Mouse (Mus musculus): ENCODE measurements around the gene Plac8. TPM values are rescaled to one million over a fixed set of nuclear protein-coding genes. Genes with fewer than 3 reads are reported as not detected.

Plac8 gene
- polyA plus RNA-seq, 1 experiment, result 35.8 TPM

DNA sequence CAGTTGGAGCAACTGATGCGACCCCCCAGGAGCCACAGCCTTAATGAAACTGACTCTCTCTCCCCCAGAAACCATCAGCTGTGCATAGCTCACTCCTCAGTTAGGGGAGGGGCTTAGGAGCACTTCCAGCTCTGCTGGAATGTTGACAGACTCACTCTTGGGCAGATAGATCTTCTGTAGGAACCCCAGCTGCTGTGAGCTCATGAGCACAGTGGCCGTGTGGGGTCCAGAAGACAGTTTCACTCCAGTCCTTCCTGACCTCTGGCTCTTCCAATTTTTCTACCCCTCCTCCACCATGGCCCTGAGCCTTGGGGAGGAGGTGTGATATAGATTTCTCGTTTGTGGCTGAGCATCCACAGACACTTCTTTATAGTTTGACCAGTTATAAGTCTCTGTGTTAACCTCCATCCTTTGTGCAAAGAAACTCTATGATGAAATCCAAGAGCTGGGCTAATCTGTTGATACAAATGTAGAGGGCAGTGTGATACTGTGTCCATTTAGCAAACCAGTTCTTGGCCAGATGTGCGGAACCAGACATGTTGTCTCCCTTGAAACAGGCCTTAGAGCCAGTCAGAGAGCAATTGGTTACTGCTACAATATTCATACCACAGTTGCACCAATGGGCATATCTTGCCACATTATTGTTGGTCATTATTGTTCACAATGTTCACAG lies 35.2 kb upstream of the Plac8 start:
- H3ac ChIP-seq (ENCODE audit: control insufficient read depth, insufficient read length, low read depth), result no peak overlapping the region
- no peak overlapping the region for H3K4me3 ChIP-seq (ENCODE audit: insufficient read depth, poor library complexity, severe bottlenecking)
- H3K36me3 ChIP-seq (ENCODE audit: control insufficient read depth, insufficient read depth), result no peaks in the 10 kb centered on the region
- H3K79me2 ChIP-seq (ENCODE audit: control insufficient read depth, insufficient read depth), result no peaks in the 10 kb centered on the region
- TF ChIP-seq CTCF (IDR thresholded peaks at IDR 0.05; ENCODE audit: control insufficient read depth, insufficient read depth, insufficient read length) (no peak), USF1 (IDR thresholded peaks at IDR 0.05; ENCODE audit: low read depth) (no peak), CEBPB (IDR thresholded peaks at IDR 0.05; ENCODE audit: low read depth) (no peak), FOSL1 (IDR thresholded peaks at IDR 0.05; ENCODE audit: insufficient read depth, low read length, poor library complexity, severe bottlenecking) (no peak), MAX (IDR thresholded peaks at IDR 0.05) (no peak), MYOD1 (IDR thresholded peaks at IDR 0.05; ENCODE audit: control insufficient read depth, insufficient read length, low read depth) (no peak), MYOG (IDR thresholded peaks at IDR 0.05; ENCODE audit: control insufficient read depth, extremely low read depth, insufficient read length) (no peak)
- no peaks in the 10 kb centered on the region for H3K79me3 ChIP-seq (ENCODE audit: low read depth)
- no peaks in the 10 kb centered on the region for H3K27me3 ChIP-seq (ENCODE audit: control insufficient read depth, insufficient read depth, insufficient read length)

DNA sequence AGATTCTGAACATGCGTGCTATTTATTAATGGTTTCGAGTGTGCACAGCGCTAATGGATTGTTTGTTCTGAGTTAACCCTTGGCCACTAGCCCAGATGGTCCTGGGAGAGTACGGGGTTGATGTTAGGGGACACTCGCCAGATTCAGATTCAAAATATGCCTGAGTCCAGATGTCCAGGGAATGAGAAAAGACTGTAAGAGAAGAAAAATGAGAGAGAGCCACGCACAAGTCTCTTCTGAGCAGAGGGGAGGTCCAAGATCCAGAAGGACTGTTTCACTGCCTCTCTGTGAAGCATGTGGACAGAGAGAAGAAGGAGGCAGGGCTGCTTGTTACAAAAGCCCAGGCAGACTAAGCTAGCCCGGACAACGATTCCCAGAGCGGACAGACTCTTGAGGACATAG lies 33.8 kb upstream of the Plac8 start:
- no peak for TF ChIP-seq MYOG (IDR thresholded peaks at IDR 0.05; ENCODE audit: control insufficient read depth, extremely low read depth, insufficient read length)
- no peak for TF ChIP-seq USF1 (IDR thresholded peaks at IDR 0.05; ENCODE audit: low read depth)
- TF ChIP-seq FOSL1 (IDR thresholded peaks at IDR 0.05; ENCODE audit: insufficient read depth, low read length, poor library complexity, severe bottlenecking), result no peak
- TF ChIP-seq CTCF (IDR thresholded peaks at IDR 0.05; ENCODE audit: control insufficient read depth, insufficient read depth, insufficient read length), result no peak
- no peak for TF ChIP-seq CEBPB (IDR thresholded peaks at IDR 0.05; ENCODE audit: low read depth)
- TF ChIP-seq MYOD1 (IDR thresholded peaks at IDR 0.05; ENCODE audit: control insufficient read depth, insufficient read length, low read depth), result no peak
- no peak for TF ChIP-seq MAX (IDR thresholded peaks at IDR 0.05)
- Histone ChIP-seq H3K36me3 (ENCODE audit: control insufficient read depth, insufficient read depth) (no peaks in the 10 kb centered on the region), H3K27me3 (ENCODE audit: control insufficient read depth, insufficient read depth, insufficient read length) (no peaks in the 10 kb centered on the region), H3K4me3 (ENCODE audit: insufficient read depth, poor library complexity, severe bottlenecking) (no peak overlapping the region), H3K79me3 (ENCODE audit: low read depth) (no peaks in the 10 kb centered on the region), H3K79me2 (ENCODE audit: control insufficient read depth, insufficient read depth) (no peaks in the 10 kb centered on the region), H3ac (ENCODE audit: control insufficient read depth, insufficient read length, low read depth) (no peak overlapping the region)

DNA sequence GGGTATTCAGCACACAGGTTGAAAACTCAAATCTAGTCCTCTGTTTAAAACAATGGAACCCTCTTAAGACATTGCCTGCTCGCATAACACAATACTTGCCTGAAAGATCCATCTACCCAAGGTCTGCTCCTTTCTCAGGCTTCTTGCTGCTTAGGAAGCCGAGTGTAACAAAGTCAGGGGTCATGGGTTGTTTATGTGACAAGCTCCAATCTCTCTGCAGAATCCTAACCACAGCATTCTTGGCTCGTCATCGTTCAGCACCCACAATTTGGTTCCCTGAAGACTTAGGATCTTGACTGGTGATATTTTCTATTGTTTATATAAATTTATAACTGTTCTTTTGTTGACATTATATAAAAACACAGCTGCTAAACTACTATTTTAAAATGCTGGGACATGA lies 32.0 kb upstream of the Plac8 start:
- no peak for TF ChIP-seq MAX (IDR thresholded peaks at IDR 0.05)
- TF ChIP-seq FOSL1 (IDR thresholded peaks at IDR 0.05; ENCODE audit: insufficient read depth, low read length, poor library complexity, severe bottlenecking), result no peak
- no peak for TF ChIP-seq CTCF (IDR thresholded peaks at IDR 0.05; ENCODE audit: control insufficient read depth, insufficient read depth, insufficient read length)
- TF ChIP-seq MYOD1 (IDR thresholded peaks at IDR 0.05; ENCODE audit: control insufficient read depth, insufficient read length, low read depth), result no peak
- no peak for TF ChIP-seq USF1 (IDR thresholded peaks at IDR 0.05; ENCODE audit: low read depth)
- TF ChIP-seq MYOG (IDR thresholded peaks at IDR 0.05; ENCODE audit: control insufficient read depth, extremely low read depth, insufficient read length), result no peak
- TF ChIP-seq CEBPB (IDR thresholded peaks at IDR 0.05; ENCODE audit: low read depth), result no peak
- Histone ChIP-seq H3K79me2 (ENCODE audit: control insufficient read depth, insufficient read depth) (no peaks in the 10 kb centered on the region), H3K79me3 (ENCODE audit: low read depth) (no peaks in the 10 kb centered on the region), H3ac (ENCODE audit: control insufficient read depth, insufficient read length, low read depth) (no peak overlapping the region), H3K27me3 (ENCODE audit: control insufficient read depth, insufficient read depth, insufficient read length) (no peaks in the 10 kb centered on the region), H3K36me3 (ENCODE audit: control insufficient read depth, insufficient read depth) (no peaks in the 10 kb centered on the region), H3K4me3 (ENCODE audit: insufficient read depth, poor library complexity, severe bottlenecking) (no peak overlapping the region)

DNA sequence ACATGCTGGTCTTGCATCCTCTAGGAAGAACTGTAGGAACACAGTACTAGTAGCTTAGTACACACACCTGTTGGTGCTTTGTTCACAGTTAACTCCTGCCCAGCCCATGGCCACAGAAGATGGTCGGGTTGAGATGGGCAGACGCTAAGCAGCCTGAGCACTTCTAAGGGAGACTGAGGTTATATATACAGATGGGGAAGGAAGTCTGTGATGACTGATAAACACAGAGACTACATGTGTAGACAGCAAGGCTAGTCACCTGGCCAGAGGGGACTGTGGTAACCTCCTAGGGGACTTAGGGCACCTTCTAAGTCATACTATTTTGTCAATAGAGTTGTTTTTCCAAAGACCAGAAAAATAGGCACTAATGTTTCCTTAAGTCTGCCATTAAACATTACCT lies 29.8 kb upstream of the Plac8 start:
- H3K36me3 ChIP-seq (ENCODE audit: control insufficient read depth, insufficient read depth), result no peaks in the 10 kb centered on the region
- H3K4me3 ChIP-seq (ENCODE audit: insufficient read depth, poor library complexity, severe bottlenecking), result no peak overlapping the region
- H3K79me3 ChIP-seq (ENCODE audit: low read depth), result no peaks in the 10 kb centered on the region
- no peaks in the 10 kb centered on the region for H3K27me3 ChIP-seq (ENCODE audit: control insufficient read depth, insufficient read depth, insufficient read length)
- TF ChIP-seq CTCF (IDR thresholded peaks at IDR 0.05; ENCODE audit: control insufficient read depth, insufficient read depth, insufficient read length) (no peak), MYOG (IDR thresholded peaks at IDR 0.05; ENCODE audit: control insufficient read depth, extremely low read depth, insufficient read length) (no peak), CEBPB (IDR thresholded peaks at IDR 0.05; ENCODE audit: low read depth) (no peak), USF1 (IDR thresholded peaks at IDR 0.05; ENCODE audit: low read depth) (no peak), MAX (IDR thresholded peaks at IDR 0.05) (no peak), FOSL1 (IDR thresholded peaks at IDR 0.05; ENCODE audit: insufficient read depth, low read length, poor library complexity, severe bottlenecking) (no peak), MYOD1 (IDR thresholded peaks at IDR 0.05; ENCODE audit: control insufficient read depth, insufficient read length, low read depth) (no peak)
- H3K79me2 ChIP-seq (ENCODE audit: control insufficient read depth, insufficient read depth), result no peaks in the 10 kb centered on the region
- H3ac ChIP-seq (ENCODE audit: control insufficient read depth, insufficient read length, low read depth), result no peak overlapping the region

DNA sequence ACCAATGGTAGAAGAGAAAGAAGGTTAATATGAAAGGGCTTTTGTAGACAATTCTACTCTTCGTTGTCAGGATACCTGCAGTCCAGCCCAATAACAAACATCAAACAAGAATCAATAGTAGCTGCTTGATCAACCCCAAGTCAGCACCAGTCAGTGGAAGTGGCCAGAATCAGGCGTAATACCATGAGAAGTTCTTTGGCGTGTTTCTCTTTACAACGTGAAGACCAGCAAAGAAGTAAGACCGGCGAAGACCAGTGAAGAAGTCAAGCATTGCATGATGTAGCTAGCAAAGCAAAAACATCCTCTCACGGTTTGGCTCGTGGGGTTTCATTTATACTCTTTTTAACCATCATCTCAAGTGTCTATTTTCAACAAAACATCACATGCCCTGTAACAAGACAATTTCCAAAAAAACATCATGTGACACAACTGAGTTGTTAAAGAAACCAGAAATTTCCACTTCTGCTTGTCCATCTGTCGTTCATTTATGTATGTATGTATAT lies 27.0 kb upstream of the Plac8 start:
- Histone ChIP-seq H3K79me2 (ENCODE audit: control insufficient read depth, insufficient read depth) (no peaks in the 10 kb centered on the region), H3K4me3 (ENCODE audit: insufficient read depth, poor library complexity, severe bottlenecking) (no peak overlapping the region), H3K36me3 (ENCODE audit: control insufficient read depth, insufficient read depth) (no peaks in the 10 kb centered on the region), H3K79me3 (ENCODE audit: low read depth) (no peaks in the 10 kb centered on the region), H3K27me3 (ENCODE audit: control insufficient read depth, insufficient read depth, insufficient read length) (no peaks in the 10 kb centered on the region), H3ac (ENCODE audit: control insufficient read depth, insufficient read length, low read depth) (no peak overlapping the region)
- TF ChIP-seq USF1 (IDR thresholded peaks at IDR 0.05; ENCODE audit: low read depth), result no peak
- TF ChIP-seq FOSL1 (IDR thresholded peaks at IDR 0.05; ENCODE audit: insufficient read depth, low read length, poor library complexity, severe bottlenecking), result no peak
- no peak for TF ChIP-seq MYOG (IDR thresholded peaks at IDR 0.05; ENCODE audit: control insufficient read depth, extremely low read depth, insufficient read length)
- no peak for TF ChIP-seq MYOD1 (IDR thresholded peaks at IDR 0.05; ENCODE audit: control insufficient read depth, insufficient read length, low read depth)
- no peak for TF ChIP-seq CTCF (IDR thresholded peaks at IDR 0.05; ENCODE audit: control insufficient read depth, insufficient read depth, insufficient read length)
- TF ChIP-seq CEBPB (IDR thresholded peaks at IDR 0.05; ENCODE audit: low read depth), result no peak
- TF ChIP-seq MAX (IDR thresholded peaks at IDR 0.05), result no peak
